Mouse (Mus musculus) hindbrain, postnatal 0 days (tissue): ENCODE measurements around the gene Rabepk. TPM values are rescaled to one million over a fixed set of nuclear protein-coding genes. Genes with fewer than 3 reads are reported as not detected.
A peak's percentile ranks its signal among the peaks of the same experiment; 100 is the strongest.
"Not testable (repeated sequence)": the region's sequence is repeated elsewhere in the genome, so short reads cannot be mapped to it uniquely, and the experiment has no call there.

Experiments used
- ATAC-seq: fragments of 200-750 bp; cut with Nextera tagmentation; 2 replicates; pipeline ENCODE4 v1.8.0; 2017; ENCODE audit warnings: mild to moderate bottlenecking, moderate TSS enrichment, moderate library complexity
- DNase-seq: peaks from one replicate; pipeline ENCODE4 v3.0.0-alpha.2; 2015; ENCODE audit warnings: low spot score
- H3K27ac ChIP-seq: fragments of 300-500 bp; sonication (generic); 2 replicates; pipeline ENCODE4 v1.5.1; 2014; ENCODE audit warnings: mild to moderate bottlenecking
- H3K27me3 ChIP-seq: fragments of 300-500 bp; sonication (generic); 2 replicates; pipeline ENCODE4 v1.6.1; 2014; ENCODE audit warnings: low read length, mixed read lengths; ENCODE audit not compliant: insufficient read depth
- H3K36me3 ChIP-seq: fragments of 300-500 bp; sonication (generic); 2 replicates; pipeline ENCODE4 v1.6.1; 2014; ENCODE audit warnings: low read length, mixed read lengths; ENCODE audit not compliant: insufficient read depth
- H3K4me1 ChIP-seq: fragments of 300-500 bp; sonication (generic); 2 replicates; pipeline ENCODE4 v1.6.1; 2014; ENCODE audit warnings: antibody characterized with exemption, low read length, mixed read lengths; ENCODE audit not compliant: insufficient read depth
- H3K4me2 ChIP-seq: fragments of 300-500 bp; sonication (generic); 2 replicates; pipeline ENCODE4 v1.6.1; 2014; ENCODE audit warnings: low read depth, mild to moderate bottlenecking, low read length, moderate library complexity, mixed read lengths
- H3K4me3 ChIP-seq: fragments of 300-500 bp; sonication (generic); 2 replicates; pipeline ENCODE4 v1.5.1; 2014; ENCODE audit warnings: low read length
- H3K9ac ChIP-seq: fragments of 300-500 bp; sonication (generic); replicated peaks from 2 replicates; pipeline ENCODE4 v1.6.1; 2014; ENCODE audit warnings: mild to moderate bottlenecking, low read length, moderate library complexity, mixed read lengths
- H3K9me3 ChIP-seq: fragments of 300-500 bp; sonication (generic); 2 replicates; pipeline ENCODE4 v1.6.1; 2016; ENCODE audit warnings: low read length, mixed read lengths
- CTCF ChIP-seq: IDR thresholded peaks from 2 replicates; pipeline ENCODE4 v1.5.1; 2016; ENCODE audit warnings: antibody characterized with exemption, control low read depth, low read depth
- WGBS: fragments of 180-500 bp; shearing (Covaris S2); extraction: QIAGEN DNeasy Blood & Tissue Kit; methylation state at CpG from one replicate; pipeline ENCODE4 v1.1.7; 2014; 5-methylcytosine and 5-hydroxymethylcytosine counted together
- polyA plus RNA-seq: library from polyadenylated mRNA; unstranded; fragments of >200 nt; fragmentation: Nextera tagmentation; extraction: Ambion mirVana; gene quantifications from 2 replicates; pipeline ENCODE4 v1.2.1, GENCODE M21; 2015
- total RNA-seq: library from RNA; depleted of rRNA; stranded (reverse); fragments of >200 nt; gene quantifications from 2 replicates; pipeline ENCODE4 v1.2.3, GENCODE M21; 2014

Rabepk gene
- total and polyA plus RNA-seq, 2 experiments from 2014 or later = 19.0 to 28.8 TPM

DNA sequence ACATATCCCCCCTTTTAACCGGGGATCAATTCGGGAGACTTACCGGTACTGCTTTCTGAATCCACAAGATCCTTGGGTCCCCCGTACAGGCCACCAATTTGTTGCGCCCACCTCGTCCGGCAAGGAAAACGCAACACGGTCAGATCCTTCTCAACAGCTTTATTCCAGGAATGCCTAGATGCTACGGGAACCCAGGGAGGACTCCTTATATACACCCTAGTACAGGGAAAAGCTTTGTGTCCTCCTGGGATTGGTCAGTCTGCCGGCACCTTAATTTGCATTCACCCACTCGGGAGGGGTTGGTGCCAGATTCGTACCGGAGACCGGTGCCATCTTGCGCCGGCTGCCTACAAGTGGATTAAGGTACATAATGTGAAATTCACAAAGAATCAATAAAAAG lies 33.9 kb upstream of the Rabepk start:
- WGBS = 88% methylated on average over 17 of the region's 17 CpGs
- DNase-seq = no peak
- Histone ChIP-seq H3K27ac (no peak overlapping the region), H3K4me1 (no peaks in the 10 kb centered on the region), H3K27me3 (no peaks in the 10 kb centered on the region), H3K9me3 (0 out of 2 replicates have a peak, but pooled peaks cover 3% of the 10 kb centered on the region), H3K4me2 (no peak overlapping the region), H3K36me3 (no peaks in the 10 kb centered on the region), H3K9ac (no peak overlapping the region), H3K4me3 (no peak overlapping the region)
- no peak for TF ChIP-seq CTCF
- no peak for ATAC-seq

GRCm38 (mm10) chr2:34832766-34833457 lies 33.2 kb upstream of the Rabepk start, which contains the start of gene Gm34653:
Gene Gm34653 (plus strand): TSS chr2:34833007.
- H3K4me2 ChIP-seq, H3K4me1 ChIP-seq, H3K27ac ChIP-seq, H3K9me3 ChIP-seq, H3K36me3 ChIP-seq, ATAC-seq, H3K4me3 ChIP-seq, DNase-seq, H3K9ac ChIP-seq, H3K27me3 ChIP-seq: not testable (repeated sequence)
- WGBS = 70% methylated on average over 11 of the region's 11 CpGs

DNA sequence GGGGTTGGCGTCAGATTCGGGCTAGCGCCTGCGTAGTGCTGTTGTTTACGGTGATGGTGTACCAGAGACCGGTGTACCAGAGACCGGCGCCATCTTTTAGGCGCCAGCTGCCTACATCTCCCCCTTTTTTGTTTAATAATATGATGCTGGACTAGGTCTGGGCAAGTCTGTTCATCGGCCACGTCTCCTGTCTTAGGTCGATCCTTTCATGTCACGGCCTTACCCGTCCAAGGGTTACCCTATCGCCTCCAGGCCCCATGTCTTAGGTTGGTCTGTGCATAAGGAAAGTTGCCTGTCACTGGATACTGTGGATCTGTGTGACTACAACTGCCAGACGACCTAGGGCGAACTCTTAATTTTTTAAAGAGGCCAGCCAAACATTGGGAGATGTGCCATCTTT lies 30.4 kb upstream of the Rabepk start:
- H3K4me2 ChIP-seq, H3K4me1 ChIP-seq, H3K27ac ChIP-seq, H3K4me3 ChIP-seq, H3K9ac ChIP-seq, DNase-seq, H3K27me3 ChIP-seq, H3K36me3 ChIP-seq, H3K9me3 ChIP-seq, ATAC-seq: not testable (repeated sequence)
- WGBS = 95% methylated on average over 17 of the region's 17 CpGs

- Histone ChIP-seq H3K4me3 (no peak overlapping the region), H3K9ac (no peak overlapping the region), H3K27ac (no peak overlapping the region), H3K36me3 (no peaks in the 10 kb centered on the region), H3K9me3 (0 out of 2 replicates have a peak, but pooled peaks cover 3% of the 10 kb centered on the region), H3K4me2 (no peak overlapping the region), H3K4me1 (peaks cover 6% of the 10 kb centered on the region), H3K27me3 (0 out of 2 replicates have a peak, but pooled peaks cover 4% of the 10 kb centered on the region)
- no peak for TF ChIP-seq CTCF
- WGBS = 82% methylated on average over 1 of the region's 1 CpGs
- DNase-seq (no peak), ATAC-seq (no peak)
Observed at GRCm38 (mm10) chr2:34828026-34828425, 28.3 kb upstream of the Rabepk start.

DNA sequence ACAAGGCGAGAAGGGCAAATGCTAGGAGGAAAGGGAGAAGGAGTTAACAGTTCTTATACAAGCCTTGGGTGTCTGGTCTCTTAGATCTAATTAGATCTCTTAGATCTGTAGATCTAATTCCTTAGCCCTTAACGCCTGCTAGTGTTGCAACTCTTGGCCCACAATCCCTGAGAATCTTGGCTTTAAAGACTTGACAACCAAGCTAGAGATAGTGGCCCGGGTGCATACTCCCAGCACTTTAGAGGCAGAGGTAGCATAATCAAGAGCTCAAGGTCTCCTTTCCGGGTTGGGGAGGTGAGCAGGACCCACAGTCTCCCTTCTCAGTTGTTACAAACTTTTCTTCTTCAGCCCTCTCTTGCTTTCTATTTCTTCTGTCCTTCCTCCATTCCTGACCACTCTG lies 27.9 kb upstream of the Rabepk start:
- no peak overlapping the region for H3K27ac ChIP-seq
- no peak overlapping the region for H3K9ac ChIP-seq

DNA sequence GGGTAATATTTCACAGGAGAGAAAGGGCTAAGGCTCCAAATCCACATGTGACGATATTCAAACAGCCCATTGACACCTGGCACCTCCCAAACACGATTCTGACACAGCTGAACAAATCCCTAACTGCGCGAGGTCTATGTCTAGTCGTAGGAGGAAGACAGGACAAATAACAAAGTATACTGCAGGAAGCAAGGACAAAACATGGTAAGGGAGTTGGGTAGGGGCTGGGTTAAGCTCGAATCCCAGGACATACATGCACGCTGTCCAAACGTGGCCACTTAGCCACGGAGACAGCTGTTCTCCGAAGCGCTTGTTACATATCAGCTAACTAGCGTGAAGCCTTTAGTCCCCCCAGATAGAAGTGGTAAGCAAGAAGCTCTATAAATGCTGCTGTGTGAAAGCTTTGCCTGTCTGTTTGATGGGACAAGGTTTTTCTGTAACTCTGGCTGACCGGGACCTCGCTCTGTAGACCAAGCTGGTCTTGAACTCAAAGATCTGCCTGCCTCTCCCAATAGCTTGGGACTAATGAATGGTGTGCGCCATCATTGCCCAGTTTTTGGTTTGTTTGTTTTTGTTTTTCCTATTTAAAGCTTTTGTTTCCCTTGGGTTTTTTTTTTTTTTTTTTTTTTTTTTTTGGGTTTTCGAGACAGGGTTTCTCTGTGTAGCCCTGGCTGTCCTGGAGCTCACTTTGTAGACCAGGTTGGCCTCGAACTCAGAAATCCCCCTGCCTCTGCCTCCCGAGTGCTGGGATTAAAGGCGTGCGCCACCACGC lies 26.9 kb upstream of the Rabepk start:
- Histone ChIP-seq H3K27me3 (0 out of 2 replicates have a peak, but pooled peaks cover 4% of the 10 kb centered on the region), H3K9me3 (0 out of 2 replicates have a peak, but pooled peaks cover 3% of the 10 kb centered on the region), H3K36me3 (0 out of 2 replicates have a peak, but pooled peaks cover 4% of the 10 kb centered on the region), H3K4me2 (peak overlapping the region; percentile 67), H3K9ac (peak overlapping the region; percentile 95), H3K27ac (peak overlapping the region; percentile 85), H3K4me3 (peak overlapping the region; percentile 100), H3K4me1 (peaks cover 6% of the 10 kb centered on the region)
- WGBS = 36% methylated on average over 19 of the region's 21 CpGs
- TF ChIP-seq CTCF = no peak
- DNase-seq (peak; percentile 10), ATAC-seq (peak; percentile 46)

More for the DNA sequence above, 27.9 kb upstream of the Rabepk start:
- TF ChIP-seq CTCF = no peak
- H3K36me3 ChIP-seq = 0 out of 2 replicates have a peak, but pooled peaks cover 1% of the 10 kb centered on the region
- 0 out of 2 replicates have a peak, but pooled peaks cover 4% of the 10 kb centered on the region for H3K27me3 ChIP-seq
- DNase-seq (no peak), ATAC-seq (no peak)
- 92% methylated on average over 4 of the region's 4 CpGs for WGBS
- H3K4me2 ChIP-seq = no peak overlapping the region
- H3K4me3 ChIP-seq = no peak overlapping the region
- peaks cover 6% of the 10 kb centered on the region for H3K4me1 ChIP-seq
- H3K9me3 ChIP-seq = 0 out of 2 replicates have a peak, but pooled peaks cover 3% of the 10 kb centered on the region
